ENCODE assay signal across 9 mouse cellular contexts in genomic region chr9:14751503-14752000, GRCm38 (mm10). TPM values are rescaled to one million over a fixed set of nuclear protein-coding genes. Genes with fewer than 3 reads are reported as not detected.
DNase-seq lines count a peak whose midpoint lies in the region; ATAC-seq and TF ChIP-seq lines count a peak whose summit lies in the region.
"Had no signal": no experiment of that assay in that cellular context is flagged by ENCODE, and none has a peak within 500 bp of the region (broad histone marks: within the 10 kb centered on the region; RNA-seq: fewer than 3 reads in every experiment).

No protein-coding gene starts in this region.

- H3K9ac ChIP-seq in kidney, postnatal 0 days (ENCODE audit: low read depth, low read length), result peak overlapping the region; percentile 56
- H3K9ac ChIP-seq in midbrain, embryonic 11.5 days (ENCODE audit: low read length), result peak overlapping the region; percentile 67

- TF ChIP-seq CTCF in kidney, postnatal 0 days (IDR thresholded peaks at IDR 0.05; ENCODE audit: low read depth), result no peak
- TF ChIP-seq CTCF in thymus, adult 2 months (IDR thresholded peaks at IDR 0.05; ENCODE audit: borderline replicate concordance, control insufficient read depth, extremely low read depth, insufficient read depth, low read length, poor library complexity), result no peak

- peaks cover 27% of the 10 kb centered on the region for H3K27me3 ChIP-seq in heart, embryonic 10.5 days (ENCODE audit: insufficient read depth, poor library complexity, severe bottlenecking)
- H3K27me3 ChIP-seq in kidney, postnatal 0 days (ENCODE audit: insufficient read depth, low read length), result no peaks in the 10 kb centered on the region
- H3K27me3 ChIP-seq in midbrain, embryonic 11.5 days (ENCODE audit: control insufficient read depth, insufficient read depth, low read length), result peaks cover 15% of the 10 kb centered on the region
- H3K27me3 ChIP-seq in thymus, adult 2 months (ENCODE audit: control insufficient read depth, insufficient read depth, low read length), result no peaks in the 10 kb centered on the region; the same call in 1 of the 2 replicates

- H3K36me3 ChIP-seq in heart, embryonic 10.5 days, result no peaks in the 10 kb centered on the region
- no peaks in the 10 kb centered on the region for H3K36me3 ChIP-seq in kidney, postnatal 0 days (ENCODE audit: insufficient read depth, low read length)
- no peaks in the 10 kb centered on the region for H3K36me3 ChIP-seq in midbrain, embryonic 11.5 days (ENCODE audit: control insufficient read depth, insufficient read depth, low read length)
- H3K36me3 ChIP-seq in thymus, adult 2 months (ENCODE audit: control insufficient read depth, insufficient read depth, low read length), result no peaks in the 10 kb centered on the region

- ATAC-seq in granulocyte monocyte progenitor cell, adult 5-6 weeks (replicated peaks; ENCODE audit: poor library complexity, severe bottlenecking), result peak; percentile 47
- peak; percentile 80 for ATAC-seq in kidney, postnatal 0 days (replicated peaks; ENCODE audit: low FRiP score, low read depth)
- ATAC-seq in midbrain, embryonic 11.5 days (ENCODE audit: low FRiP score), result peak; percentile 84

- H3K9me3 ChIP-seq in heart, embryonic 10.5 days, result no peaks in the 10 kb centered on the region
- H3K9me3 ChIP-seq in kidney, postnatal 0 days (replicated peaks; ENCODE audit: low read length), result no peaks in the 10 kb centered on the region
- H3K9me3 ChIP-seq in midbrain, embryonic 11.5 days (ENCODE audit: control insufficient read depth, low read length), result no peaks in the 10 kb centered on the region

- peak overlapping the region; percentile 95 for H3K4me2 ChIP-seq in kidney, postnatal 0 days (ENCODE audit: low read length)
- peak overlapping the region; percentile 87 for H3K4me2 ChIP-seq in midbrain, embryonic 11.5 days

- H3K4me1 ChIP-seq in heart, embryonic 10.5 days, result peaks cover 15% of the 10 kb centered on the region
- peaks cover 11% of the 10 kb centered on the region for H3K4me1 ChIP-seq in kidney, postnatal 0 days (replicated peaks; ENCODE audit: insufficient read depth, low read length)
- H3K4me1 ChIP-seq in midbrain, embryonic 11.5 days (ENCODE audit: control insufficient read depth, insufficient read depth, low read length), result peaks cover 8% of the 10 kb centered on the region; the same call in 1 of the 2 replicates
- peaks cover 15% of the 10 kb centered on the region for H3K4me1 ChIP-seq in thymus, adult 2 months (replicated peaks; ENCODE audit: control insufficient read depth, insufficient read depth, low read length)

- intact Hi-C loops in heart, postnatal 25 days (cut with DNase I), result loop anchor here (5.0 kb wide), 1 partner anchor 34 kb away; no protein-coding TSS in a partner anchor

- peak overlapping the region; percentile 85 for H3K27ac ChIP-seq in heart, embryonic 10.5 days
- no peak overlapping the region for H3K27ac ChIP-seq in kidney, postnatal 0 days
- no peak overlapping the region for H3K27ac ChIP-seq in midbrain, embryonic 11.5 days (ENCODE audit: low read depth, low read length)
- no peak overlapping the region for H3K27ac ChIP-seq in thymus, adult 2 months (ENCODE audit: control insufficient read depth, insufficient read depth, low read length)

- 1% methylated on average over 48 of the region's 50 CpGs for WGBS in heart, embryonic 10.5 days
- WGBS in kidney, postnatal 0 days, result under 1% methylated on average over 50 of the region's 50 CpGs
- WGBS in midbrain, embryonic 11.5 days, result under 1% methylated on average over 49 of the region's 50 CpGs
- WGBS in thymus, adult 2 months, result 1% methylated on average over 50 of the region's 50 CpGs

- peak; percentile 81 for DNase-seq in heart, embryonic 10.5 days (ENCODE audit: low spot score)
- no peak for DNase-seq in heart, postnatal 25 days (ENCODE audit: low spot score)
- peak; percentile 25 to 44 for DNase-seq in adrenal gland, postnatal 36 days
- peak; percentile 35 for DNase-seq in kidney, postnatal 0 days (ENCODE audit: low spot score)
- peak; percentile 94 for DNase-seq in midbrain, embryonic 11.5 days (ENCODE audit: low spot score, missing footprints)
- DNase-seq in thymus, adult 2 months, result peak; percentile 34
- DNase-seq in c-Kit-positive CD71-positive TER-119-positive erythroid progenitor cells, embryonic 14.5 days (ENCODE audit: low spot score), result no peak

- no peak for TF ChIP-seq POLR2A in thymus, adult 2 months (IDR thresholded peaks at IDR 0.05; ENCODE audit: control insufficient read depth, extremely low read depth, insufficient read depth, low read length, poor library complexity)

- H3K4me3 ChIP-seq in heart, embryonic 10.5 days, result peak overlapping the region; percentile 70
- H3K4me3 ChIP-seq in kidney, postnatal 0 days (replicated peaks; ENCODE audit: low read depth, low read length), result peak overlapping the region; percentile 49
- peak overlapping the region; percentile 50 for H3K4me3 ChIP-seq in midbrain, embryonic 11.5 days (ENCODE audit: low read depth, low read length)
- peak overlapping the region; percentile 47 for H3K4me3 ChIP-seq in thymus, adult 2 months (ENCODE audit: control insufficient read depth, insufficient read depth, low read length)

RNA-seq across cellular contexts. Expression of gene Fut4, which starts 0.6 kb away (rescaled TPM):
- 3.3 and 4.0 TPM in 2 replicates for polyA plus RNA-seq in heart, embryonic 10.5 days (2016; fragmentation: Nextera tagmentation; extraction: Ambion mirVana)
- total RNA-seq in heart, postnatal 25 days (2021), result under 1 TPM; 0.39 to 0.52 TPM
- 1 to 10 TPM; 1.2 TPM for total RNA-seq in adrenal gland, postnatal 36 days (2021)
- 8.4 and 10.6 TPM in 2 replicates for total RNA-seq in granulocyte monocyte progenitor cell, adult 5-6 weeks (2014; fragmentation: Nextera tagmentation)
- 12.7 and 16.0 TPM in 2 replicates for total RNA-seq in granulocyte monocyte progenitor cell, adult 5-6 weeks (2017)
- 2.9 and 3.2 TPM in 2 replicates for polyA plus RNA-seq in kidney, postnatal 0 days (2015; fragmentation: Nextera tagmentation; extraction: Ambion mirVana)
- 1.6 and 2.1 TPM in 2 replicates for polyA plus RNA-seq in midbrain, embryonic 11.5 days (2014; fragmentation: Nextera tagmentation; extraction: Ambion mirVana)
- polyA plus RNA-seq in thymus, adult 2 months (2012; rRNA removed), result 2.3 and 2.7 TPM in 2 replicates

RNA-seq across cellular contexts. Expression of gene Piwil4, which starts 11.0 kb away (rescaled TPM):
- polyA plus RNA-seq in heart, embryonic 10.5 days (2016; fragmentation: Nextera tagmentation; extraction: Ambion mirVana), result not detected in 2 replicates
- under 1 TPM in 1 of 2 experiments, not detected in 1; 0.10 TPM for total RNA-seq in heart, postnatal 25 days (2021)
- under 1 TPM in 1 of 2 experiments, not detected in 1; 0.20 TPM for total RNA-seq in adrenal gland, postnatal 36 days (2021)
- total RNA-seq in granulocyte monocyte progenitor cell, adult 5-6 weeks (2014; fragmentation: Nextera tagmentation), result not detected in 2 replicates
- 0.09 TPM in 1 of 2 replicates, not detected in the other for total RNA-seq in granulocyte monocyte progenitor cell, adult 5-6 weeks (2017)
- polyA plus RNA-seq in kidney, postnatal 0 days (2015; fragmentation: Nextera tagmentation; extraction: Ambion mirVana), result 0.08 and 0.11 TPM in 2 replicates
- 0.08 and 0.12 TPM in 2 replicates for polyA plus RNA-seq in midbrain, embryonic 11.5 days (2014; fragmentation: Nextera tagmentation; extraction: Ambion mirVana)
- 1.0 and 1.1 TPM in 2 replicates for polyA plus RNA-seq in thymus, adult 2 months (2012; rRNA removed)

RNA-seq across cellular contexts. Expression of gene 1700012B09Rik, which starts 19.3 kb away (rescaled TPM):
- not detected in 2 replicates for polyA plus RNA-seq in heart, embryonic 10.5 days (2016; fragmentation: Nextera tagmentation; extraction: Ambion mirVana)
- total RNA-seq in heart, postnatal 25 days (2021), result not detected
- total RNA-seq in adrenal gland, postnatal 36 days (2021), result not detected
- 6.3 and 9.3 TPM in 2 replicates for total RNA-seq in granulocyte monocyte progenitor cell, adult 5-6 weeks (2014; fragmentation: Nextera tagmentation)
- total RNA-seq in granulocyte monocyte progenitor cell, adult 5-6 weeks (2017), result 6.2 and 16.1 TPM in 2 replicates
- polyA plus RNA-seq in kidney, postnatal 0 days (2015; fragmentation: Nextera tagmentation; extraction: Ambion mirVana), result not detected in 2 replicates
- polyA plus RNA-seq in midbrain, embryonic 11.5 days (2014; fragmentation: Nextera tagmentation; extraction: Ambion mirVana), result not detected in 2 replicates
- polyA plus RNA-seq in thymus, adult 2 months (2012; rRNA removed), result 0.19 TPM in 1 of 2 replicates, not detected in the other
- total RNA-seq: left cerebral cortex, postnatal 10 days had no signal

RNA-seq across cellular contexts. Expression of gene Mre11a, which starts 32.9 kb away (rescaled TPM):
- 25.5 and 27.5 TPM in 2 replicates for polyA plus RNA-seq in heart, embryonic 10.5 days (2016; fragmentation: Nextera tagmentation; extraction: Ambion mirVana)
- total RNA-seq in heart, postnatal 25 days (2021), result 10 to 100 TPM in 1 of 2 experiments, 1 to 10 TPM in 1; 6.7 to 12.8 TPM
- total RNA-seq in adrenal gland, postnatal 36 days (2021), result 10 to 100 TPM; 18.4 to 21.5 TPM
- total RNA-seq in granulocyte monocyte progenitor cell, adult 5-6 weeks (2014; fragmentation: Nextera tagmentation), result 54.7 and 68.9 TPM in 2 replicates
- 50.1 and 58.6 TPM in 2 replicates for total RNA-seq in granulocyte monocyte progenitor cell, adult 5-6 weeks (2017)
- 14.4 and 15.5 TPM in 2 replicates for polyA plus RNA-seq in kidney, postnatal 0 days (2015; fragmentation: Nextera tagmentation; extraction: Ambion mirVana)
- polyA plus RNA-seq in midbrain, embryonic 11.5 days (2014; fragmentation: Nextera tagmentation; extraction: Ambion mirVana), result 29.4 and 30.8 TPM in 2 replicates
- 8.9 and 9.6 TPM in 2 replicates for polyA plus RNA-seq in thymus, adult 2 months (2012; rRNA removed)

RNA-seq across cellular contexts. Expression of gene Ankrd49, which starts 33.1 kb away (rescaled TPM):
- 32.1 and 39.3 TPM in 2 replicates for polyA plus RNA-seq in heart, embryonic 10.5 days (2016; fragmentation: Nextera tagmentation; extraction: Ambion mirVana)
- 1 to 10 TPM; 7.5 to 8.1 TPM for total RNA-seq in heart, postnatal 25 days (2021)
- total RNA-seq in adrenal gland, postnatal 36 days (2021), result 10 to 100 TPM; 12.2 to 16.0 TPM
- 36.8 and 49.4 TPM in 2 replicates for total RNA-seq in granulocyte monocyte progenitor cell, adult 5-6 weeks (2014; fragmentation: Nextera tagmentation)
- total RNA-seq in granulocyte monocyte progenitor cell, adult 5-6 weeks (2017), result 57.3 and 65.7 TPM in 2 replicates
- polyA plus RNA-seq in kidney, postnatal 0 days (2015; fragmentation: Nextera tagmentation; extraction: Ambion mirVana), result 40.1 and 40.7 TPM in 2 replicates
- 63.2 and 66.4 TPM in 2 replicates for polyA plus RNA-seq in midbrain, embryonic 11.5 days (2014; fragmentation: Nextera tagmentation; extraction: Ambion mirVana)
- polyA plus RNA-seq in thymus, adult 2 months (2012; rRNA removed), result 10.2 and 10.9 TPM in 2 replicates

Comparison
In these comparisons a context has a peak if more than half of its experiments do, and no peak if none do; other contexts are left out.
1. DNase-seq: peak in heart, embryonic 10.5 days (single experiment), adrenal gland, postnatal 36 days (2 of 2), kidney, postnatal 0 days (single experiment), midbrain, embryonic 11.5 days (single experiment) and thymus, adult 2 months (single experiment); none in heart, postnatal 25 days (single experiment) and c-Kit-positive CD71-positive TER-119-positive erythroid progenitor cells, embryonic 14.5 days (single experiment).
2. Peak in every context shown above with its lines, with median percentiles within 50 percentile points of each other: H3K4me3 ChIP-seq and ATAC-seq.